Mouse (Mus musculus) macrophage (primary cell): ENCODE data around the gene Dnm1. TPM values are rescaled to one million over a fixed set of nuclear protein-coding genes. Genes with fewer than 3 reads are reported as not detected.

Source experiments
- H3K27ac ChIP-seq: fragments of 350-480 bp; formaldehyde crosslinking; 2 replicates; pipeline ENCODE4 v1.9.0; 2021
- H3K36me3 ChIP-seq: fragments of 350-480 bp; formaldehyde crosslinking; 2 replicates; pipeline ENCODE4 v1.9.0; 2021; ENCODE audit errors: inconsistent target
- H3K4me3 ChIP-seq: fragments of 350-480 bp; formaldehyde crosslinking; 2 replicates; pipeline ENCODE4 v1.9.0; 2021; ENCODE audit errors: inconsistent target
- H3K79me2 ChIP-seq: fragments of 350-480 bp; formaldehyde crosslinking; 2 replicates; pipeline ENCODE4 v1.9.0; 2021; ENCODE audit errors: inconsistent target
- WGBS: methylation state at CpG from one replicate; pipeline ENCODE4 v1.1.7; 2026; ENCODE audit warnings: inconsistent platforms; ENCODE audit not compliant: missing documents; 5-methylcytosine and 5-hydroxymethylcytosine counted together
- polyA plus RNA-seq: library from polyadenylated mRNA; stranded (reverse); fragments of 250-400 nt; gene quantifications from 3 replicates; pipeline ENCODE4 v1.2.4, GENCODE M21; 2018; ENCODE audit warnings: inconsistent platforms

The Dnm1 gene
- polyA plus RNA-seq, 1 experiment from 2014 or later, result 0.23 TPM

GRCm38 (mm10) chr2:32259657-32260417 lies 93.3 kb downstream of the Dnm1 start, which contains the start of gene Uck1:
Uck1 (minus strand) TSS chr2:32260159.
- H3K79me2 ChIP-seq, result peaks cover 14% of the 10 kb centered on the region
- peak within 1 kb of the TSS; percentile 33 for H3K27ac ChIP-seq
- 2% methylated on average over 41 of the region's 59 CpGs for WGBS
- peaks cover 24% of the 10 kb centered on the region for H3K36me3 ChIP-seq
- H3K4me3 ChIP-seq, result peak within 1 kb of the TSS; percentile 67

GRCm38 (mm10) chr2:32258887-32259533 lies 94.1 kb downstream of the Dnm1 start:
- Histone ChIP-seq H3K27ac (peak overlapping the region; percentile 28; the same call in 1 of the 2 replicates), H3K36me3 (peaks cover 32% of the 10 kb centered on the region), H3K4me3 (peak overlapping the region; percentile 67), H3K79me2 (peaks cover 14% of the 10 kb centered on the region)
- WGBS, result 57% methylated on average over 6 of the region's 6 CpGs

Other genes starting within 250 kb of the Dnm1 start
- gene Prrc2b, start 202.3 kb downstream of the Dnm1 start, polyA plus RNA-seq, result 23.6 to 29.1 TPM (median 26.7 TPM) in 3 replicates
- gene Pomt1, start 116.7 kb downstream of the Dnm1 start, polyA plus RNA-seq, result 11.1 to 15.3 TPM (median 12.5 TPM) in 3 replicates
- gene Uck1, start 93.2 kb downstream of the Dnm1 start, polyA plus RNA-seq, result 19.4 to 32.3 TPM (median 28.1 TPM) in 3 replicates
- gene Golga2, start 66.0 kb downstream of the Dnm1 start, polyA plus RNA-seq, result 31.7 to 53.4 TPM (median 36.4 TPM) in 3 replicates
- 220 to 392 TPM (median 276 TPM) in 3 replicates for gene Swi5, start 65.3 kb downstream of the Dnm1 start, polyA plus RNA-seq
- gene Ciz1, start 1.0 kb downstream of the Dnm1 start, polyA plus RNA-seq, result 35.3 to 118 TPM (median 57.2 TPM) in 3 replicates
- 22.2 to 62.2 TPM (median 53.7 TPM) in 3 replicates for gene 1110008P14Rik, start 28.6 kb upstream of the Dnm1 start, polyA plus RNA-seq
- 2.6 to 16.1 TPM (median 12.6 TPM) in 3 replicates for gene Lcn2, start 34.9 kb upstream of the Dnm1 start, polyA plus RNA-seq
- gene Ptges2, start 42.6 kb upstream of the Dnm1 start, polyA plus RNA-seq, result 7.9 to 14.2 TPM (median 9.4 TPM) in 3 replicates
- gene Naif1, start 97.1 kb upstream of the Dnm1 start, polyA plus RNA-seq, result 3.2 to 3.8 TPM (median 3.8 TPM) in 3 replicates
- 7.1 to 13.2 TPM (median 12.2 TPM) in 3 replicates for gene Slc25a25, start 98.1 kb upstream of the Dnm1 start, polyA plus RNA-seq
- 3.5 to 9.1 TPM (median 3.9 TPM) in 3 replicates for gene Fam102a, start 182.0 kb upstream of the Dnm1 start, polyA plus RNA-seq
- 48.3 to 76.8 TPM (median 72.3 TPM) in 3 replicates for gene Dpm2, start 217.5 kb upstream of the Dnm1 start, polyA plus RNA-seq
- not detected in 3 replicates for gene Pip5kl1, start 221.5 kb upstream of the Dnm1 start, polyA plus RNA-seq
- not detected in 3 replicates for gene 9430097D07Rik, start 222.3 kb upstream of the Dnm1 start, polyA plus RNA-seq
- gene St6galnac4, start 233.8 kb upstream of the Dnm1 start, polyA plus RNA-seq, result 30.1 to 43.5 TPM (median 34.6 TPM) in 3 replicates
- gene St6galnac6, start 246.4 kb upstream of the Dnm1 start, polyA plus RNA-seq, result 24.8 to 53.9 TPM (median 25.2 TPM) in 3 replicates